Mouse (Mus musculus) spleen, embryonic (tissue): ENCODE results near the gene Alk.

Experiments used
- CTCF ChIA-PET: fragments of 350-600 bp; sonication (Branson Sonifier 250); formaldehyde crosslinking; loops from one replicate; lab custom pipeline; 2022; lab: Charles Lee

The Alk gene

DNA sequence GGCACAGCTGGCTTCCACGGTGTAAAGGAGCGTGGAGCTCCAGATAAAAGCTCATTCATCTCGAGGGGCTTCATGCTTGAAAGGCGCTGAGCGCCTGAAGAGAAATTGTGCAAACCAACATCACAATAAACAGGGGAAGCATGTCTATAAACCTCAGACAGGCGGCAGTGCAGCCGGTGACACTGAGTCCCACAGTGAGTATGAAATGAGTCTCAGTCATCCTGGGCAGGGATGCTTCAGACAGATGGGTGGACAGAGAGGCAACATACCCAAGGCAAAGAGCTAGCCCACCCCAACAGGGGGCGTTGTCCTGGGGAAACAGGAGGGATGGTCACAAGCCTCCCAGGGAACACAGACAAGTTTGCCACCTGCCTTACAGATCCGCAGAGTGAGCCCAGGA, 460.0 kb downstream of the Alk start:
- CTCF ChIA-PET = no interaction called here

DNA sequence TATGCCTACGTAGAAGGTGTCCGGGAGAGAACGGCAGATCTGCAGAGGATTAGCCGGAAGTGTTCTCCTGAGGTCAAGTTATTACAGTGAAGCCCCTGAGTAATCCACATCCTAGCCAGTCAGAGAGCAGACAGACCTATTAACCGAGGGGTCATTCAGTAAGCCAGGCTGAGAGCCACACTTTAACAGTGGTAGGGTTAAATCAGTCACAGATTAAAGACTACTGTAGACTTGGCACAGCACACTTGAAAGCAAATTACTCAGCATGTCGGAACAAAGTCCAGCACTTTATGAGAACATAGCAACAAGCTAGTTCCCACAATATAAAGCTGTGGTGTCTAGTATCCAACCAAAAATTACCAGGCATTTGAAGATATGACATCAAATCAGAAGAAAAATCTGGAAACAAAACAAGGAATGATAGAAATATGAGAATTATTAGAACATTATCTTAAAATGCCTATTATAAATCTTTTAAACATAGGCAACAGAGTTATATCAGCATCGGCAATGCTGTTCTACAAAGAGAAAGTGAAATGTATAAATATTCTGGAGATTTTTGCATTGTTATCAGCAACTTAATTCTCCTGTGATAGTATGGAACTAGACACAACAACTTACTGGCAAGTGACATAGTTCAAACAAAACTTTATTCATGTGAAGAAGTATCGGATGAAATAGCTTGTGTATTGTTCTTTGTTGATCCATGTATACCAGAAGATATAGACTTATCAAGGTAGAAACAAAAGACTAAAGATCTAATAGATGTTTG, 472.1 kb downstream of the Alk start:
- CTCF ChIA-PET = no interaction called here

DNA sequence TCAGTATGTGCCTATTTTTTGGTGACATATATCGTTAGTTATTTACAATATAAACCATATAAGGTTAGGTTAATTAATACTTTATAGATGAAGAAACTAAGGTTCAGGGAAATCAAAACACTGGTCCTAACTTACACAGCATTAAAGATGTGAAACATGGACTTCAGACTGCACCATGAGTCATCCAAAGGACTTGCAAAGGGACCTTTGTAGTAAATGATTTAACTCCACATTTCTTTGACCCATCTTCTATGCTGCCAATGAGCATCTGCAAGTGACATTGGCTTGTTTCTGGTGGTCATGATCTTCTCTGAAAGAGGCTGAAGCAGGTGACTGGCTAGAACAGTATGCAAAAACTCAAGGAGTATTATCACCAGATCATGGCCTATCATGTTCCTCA, 482.8 kb downstream of the Alk start:
- CTCF ChIA-PET = no interaction called here

DNA sequence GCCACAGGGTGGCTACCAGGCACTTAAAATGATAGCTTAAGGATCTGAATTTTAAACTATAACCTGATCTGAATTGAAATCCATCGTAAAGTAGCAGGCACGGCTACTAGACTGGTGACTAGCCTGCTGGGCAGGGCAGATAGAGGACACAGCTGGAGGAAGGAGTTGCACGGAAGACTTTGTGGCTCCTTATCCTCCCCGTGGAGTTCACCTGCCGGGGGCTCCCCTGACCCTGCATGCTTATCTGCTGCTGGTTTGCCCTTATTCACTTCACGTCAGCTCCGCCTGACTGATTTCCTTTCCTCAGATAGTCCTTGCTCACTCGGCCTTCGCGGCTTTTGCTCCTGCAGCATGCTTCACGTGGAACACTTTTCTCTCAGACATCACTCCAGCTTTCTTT, 484.1 kb downstream of the Alk start:
- CTCF ChIA-PET = no interaction called here

DNA sequence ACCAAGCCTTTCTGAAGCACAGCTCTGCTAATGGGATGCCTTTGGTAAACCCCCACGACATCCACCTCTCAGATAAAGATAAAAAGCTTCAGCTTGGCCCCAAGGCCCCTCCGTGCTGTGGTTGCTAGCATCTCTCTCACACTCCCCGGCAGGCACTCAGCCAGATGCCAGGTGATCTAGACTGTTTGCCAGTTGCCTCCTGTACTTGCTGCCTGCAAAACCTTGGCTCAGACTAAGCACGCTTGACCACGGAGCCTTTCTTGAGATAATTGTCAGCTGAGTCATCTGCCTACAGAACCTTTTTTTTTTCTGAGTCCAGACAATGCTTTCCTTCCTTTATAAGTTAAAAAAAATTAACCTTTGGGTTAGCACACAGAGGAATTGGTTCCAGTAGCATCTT, 486.1 kb downstream of the Alk start:
- CTCF ChIA-PET = no interaction called here

DNA sequence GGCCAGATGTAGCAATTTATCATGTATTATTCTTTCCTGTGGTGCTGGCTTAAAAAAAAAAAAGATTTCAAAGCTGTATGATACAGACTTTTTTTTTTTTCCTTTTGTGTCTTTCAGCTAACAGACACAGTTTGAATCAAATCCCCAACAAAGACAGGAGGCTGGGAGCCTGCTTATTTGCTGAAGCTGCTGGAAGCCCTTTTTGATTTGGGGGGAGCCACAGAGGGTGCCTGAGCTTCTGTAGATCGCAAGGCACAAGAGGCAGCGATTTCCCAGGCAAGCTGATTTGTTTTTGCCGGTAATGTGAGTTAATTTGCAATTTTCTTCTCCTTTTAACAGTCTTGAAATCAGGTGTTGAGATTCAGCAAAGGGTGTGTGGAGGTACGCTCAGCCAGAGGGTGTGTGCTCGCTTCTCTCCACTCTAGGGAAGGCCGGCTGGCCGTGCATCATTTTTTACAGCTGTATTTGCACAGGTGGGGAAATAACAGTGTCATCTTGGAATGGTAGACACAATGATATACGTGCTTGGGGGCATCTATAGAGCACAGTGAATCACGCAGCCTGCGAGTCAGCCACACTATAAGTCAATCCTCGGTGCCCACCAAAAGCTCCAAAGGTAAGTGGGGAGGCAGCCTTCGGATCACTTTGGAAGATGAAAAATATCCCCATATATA, 489.0 kb downstream of the Alk start:
- CTCF ChIA-PET = interaction anchor here (0.6 kb wide), 1 partner anchor 188 kb away, joined by 3 read pairs; no protein-coding TSS in a partner anchor

DNA sequence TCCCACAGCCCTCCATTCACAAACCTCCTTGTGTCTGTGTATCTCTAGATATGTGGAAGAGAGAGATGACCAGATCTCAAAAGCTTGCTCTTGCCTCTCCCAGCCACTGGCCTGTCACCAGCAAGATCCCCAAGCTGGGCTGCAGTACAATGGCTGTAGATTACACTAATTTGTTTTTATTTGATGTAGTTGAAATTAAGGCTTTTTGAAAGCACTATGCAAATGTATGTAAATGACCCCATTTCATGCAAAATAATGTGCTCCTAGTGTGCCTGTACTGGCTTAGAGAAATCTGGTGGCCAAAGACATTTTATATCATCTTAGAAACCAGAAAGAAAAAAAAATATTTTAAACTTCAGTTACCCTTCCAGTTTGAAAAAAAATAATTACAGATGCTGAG, 492.4 kb downstream of the Alk start:
- CTCF ChIA-PET = no interaction called here

DNA sequence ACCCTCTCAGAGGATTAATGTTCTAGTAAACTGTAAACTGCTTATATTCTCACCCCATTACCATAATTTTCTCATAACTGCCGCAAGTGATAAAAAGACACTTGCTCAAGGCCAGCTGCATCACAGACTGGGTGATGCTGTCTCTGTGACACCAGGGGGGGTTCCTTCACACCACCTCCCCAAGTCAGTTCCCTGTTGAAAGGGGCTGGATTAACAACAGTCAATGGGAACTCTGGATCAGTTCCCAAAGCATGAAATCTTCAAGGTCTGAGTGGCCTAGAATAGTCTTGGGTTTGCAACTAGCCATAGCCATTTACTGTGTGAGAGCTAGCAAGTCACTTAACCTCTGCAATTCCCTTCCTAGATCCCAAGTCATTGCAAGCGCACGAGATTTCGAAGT, 492.9 kb downstream of the Alk start:
- CTCF ChIA-PET = no interaction called here

DNA sequence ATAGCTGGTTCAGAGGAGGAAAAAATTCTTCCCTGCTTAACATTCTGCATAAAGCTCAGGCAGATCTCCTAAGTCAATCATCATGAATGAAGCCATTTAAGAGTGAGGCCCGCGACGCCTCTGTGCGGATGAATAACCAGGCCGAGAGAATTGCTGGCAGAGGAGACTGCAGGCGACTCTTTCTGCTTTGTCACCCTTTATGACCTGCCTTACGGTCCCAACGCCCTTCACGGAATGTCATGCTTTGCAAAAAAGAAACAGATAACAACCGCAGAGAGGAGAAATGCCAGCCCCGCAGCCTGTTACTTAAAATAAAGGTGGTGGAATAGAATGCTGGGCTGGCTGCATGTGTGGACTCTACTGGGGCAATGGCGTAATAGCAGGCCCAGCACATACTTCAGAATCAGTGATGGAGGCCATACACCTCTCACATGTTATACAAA, 517.1 kb downstream of the Alk start:
- CTCF ChIA-PET = no interaction called here

DNA sequence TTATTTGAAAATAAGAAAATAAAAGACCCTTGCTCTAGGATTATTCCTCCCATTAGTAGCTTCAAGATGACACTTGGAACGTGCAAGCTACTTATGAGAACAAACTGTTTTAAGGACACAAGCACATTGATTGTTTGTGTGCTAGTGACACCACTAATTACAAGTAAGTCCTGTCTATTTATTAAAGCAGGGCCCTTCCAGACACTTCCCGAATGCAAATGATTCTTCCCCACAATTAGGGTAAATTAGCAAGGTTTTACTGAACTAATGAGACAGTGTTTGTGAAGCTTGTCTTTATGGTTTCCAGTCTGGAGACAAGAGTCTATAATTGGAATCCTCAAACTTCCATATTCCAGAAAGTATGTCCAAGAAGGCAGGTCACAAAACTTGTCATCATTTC, 523.0 kb downstream of the Alk start:
- CTCF ChIA-PET = no interaction called here

DNA sequence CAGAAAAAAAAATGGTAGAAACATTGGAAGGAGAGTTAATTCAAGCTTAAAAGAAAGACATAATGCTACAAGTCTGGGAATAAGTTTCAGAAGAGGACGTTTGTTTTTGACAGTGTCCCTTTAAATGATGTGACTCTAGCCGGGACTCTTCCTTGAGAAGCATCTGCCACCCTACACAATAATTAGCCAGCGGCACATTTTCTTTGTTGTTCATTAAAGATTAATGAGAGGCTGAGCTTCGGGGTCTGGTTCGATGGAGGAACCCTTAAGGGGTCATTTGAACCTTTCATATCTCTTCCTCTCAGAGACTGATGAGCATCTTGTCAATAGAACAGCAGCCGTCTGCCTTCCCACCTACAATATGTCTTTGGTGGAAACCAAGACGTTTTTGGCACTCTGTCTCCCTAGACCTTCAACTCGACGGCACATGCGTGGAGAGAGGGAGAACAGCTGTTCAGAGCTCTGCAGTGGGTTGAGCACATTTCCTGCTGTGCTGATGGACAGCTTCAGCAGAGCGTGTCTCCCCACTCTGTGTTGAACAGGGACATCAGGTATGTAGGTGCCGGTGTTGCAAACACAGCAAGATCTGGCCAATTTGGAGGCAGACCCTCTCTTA, 528.0 kb downstream of the Alk start:
- CTCF ChIA-PET = no interaction called here

DNA sequence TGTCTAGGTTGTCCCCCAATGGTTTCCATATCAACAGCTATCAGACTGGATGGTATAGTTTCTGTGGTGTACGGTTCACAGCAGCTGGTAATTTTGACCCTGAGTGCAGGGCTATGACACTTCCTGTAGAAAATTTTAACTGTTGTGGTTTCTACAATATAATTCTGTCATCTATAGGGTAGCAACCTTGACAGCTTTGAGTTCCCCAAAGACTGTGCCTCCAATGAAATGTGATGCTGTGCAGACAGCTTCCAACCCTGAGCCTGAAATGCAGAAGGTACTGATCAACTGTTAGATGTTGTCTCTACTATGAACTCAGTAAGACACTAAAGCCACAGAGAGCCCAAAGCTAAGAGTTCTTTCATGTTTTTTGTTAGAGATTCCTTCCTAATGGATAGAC, 532.6 kb downstream of the Alk start:
- CTCF ChIA-PET = no interaction called here

DNA sequence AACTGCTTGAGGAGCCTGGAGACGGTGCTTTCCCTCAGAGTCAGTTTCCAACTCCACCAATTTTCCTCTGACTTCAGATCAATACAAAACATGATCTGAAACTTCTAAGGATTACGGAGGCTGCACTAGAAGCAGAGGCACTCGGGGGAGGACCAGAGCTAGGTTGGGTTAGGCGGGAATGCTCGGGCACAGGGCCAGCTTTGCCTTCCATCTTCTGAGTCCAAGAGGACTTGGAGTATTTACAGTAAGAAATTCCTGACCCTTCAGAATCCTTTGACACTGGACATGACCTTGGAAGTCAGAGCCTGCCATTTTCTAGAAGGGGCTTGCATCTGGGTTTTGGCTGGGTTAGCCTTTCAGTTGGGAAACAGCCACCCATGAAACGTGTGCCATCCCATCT, 536.3 kb downstream of the Alk start:
- CTCF ChIA-PET = no interaction called here

DNA sequence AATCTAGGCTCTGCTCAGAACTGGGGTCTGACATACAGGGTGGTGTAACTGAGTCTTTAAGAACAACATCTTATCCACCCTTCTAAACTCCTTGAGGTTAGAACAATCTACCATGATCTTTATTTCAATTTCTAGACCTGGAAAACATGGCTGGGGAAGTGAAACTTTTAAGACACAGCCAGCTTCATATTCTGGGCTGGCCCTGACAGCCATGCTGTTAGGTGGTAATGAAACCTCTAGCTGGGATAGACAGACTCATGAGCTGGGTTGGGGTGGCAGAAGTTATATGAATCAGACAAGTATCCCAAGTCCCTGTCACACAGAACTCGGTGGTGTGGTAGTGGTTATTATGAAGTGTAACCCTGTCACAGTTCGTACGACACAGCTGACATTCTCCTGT, 541.4 kb downstream of the Alk start:
- CTCF ChIA-PET = no interaction called here

DNA sequence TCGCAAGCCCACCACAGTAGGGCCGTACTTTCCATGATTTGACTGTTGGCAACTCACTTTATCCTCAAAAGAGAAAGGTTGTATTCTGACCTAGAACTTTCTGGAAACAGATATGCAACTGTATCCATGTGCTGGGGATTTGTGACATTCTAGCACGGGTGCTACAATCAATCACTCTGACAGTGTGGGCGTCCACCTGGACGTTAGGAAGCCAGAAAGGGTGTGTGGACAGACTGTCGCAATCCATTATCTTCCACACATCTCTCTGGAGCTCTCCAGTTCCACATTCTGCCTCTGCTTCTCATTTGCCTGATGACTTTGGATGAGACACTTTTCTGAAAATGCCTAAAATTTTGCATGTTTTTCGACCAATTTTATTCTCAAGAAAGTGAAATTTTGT, 545.1 kb downstream of the Alk start:
- CTCF ChIA-PET = no interaction called here

DNA sequence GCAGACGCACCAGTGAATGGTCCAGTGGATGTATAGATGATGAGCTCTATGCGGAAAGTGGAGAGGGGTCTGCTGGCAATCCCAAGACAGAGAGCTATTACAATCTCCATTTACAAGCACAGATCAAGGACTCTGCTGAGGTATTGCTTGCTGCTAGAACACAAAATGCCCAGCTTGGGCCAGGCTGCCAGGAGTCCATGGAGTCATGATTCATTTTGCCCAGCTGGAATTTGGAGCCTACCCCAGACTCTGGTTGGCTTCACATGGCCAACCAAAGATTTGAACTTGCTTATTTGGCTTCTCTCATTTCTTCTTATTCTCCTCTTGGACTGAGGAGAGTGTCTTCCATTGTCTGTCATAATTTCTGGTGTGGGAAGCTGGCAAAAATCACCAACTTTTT, 558.8 kb downstream of the Alk start:
- CTCF ChIA-PET = interaction anchor here (0.6 kb wide), 1 partner anchor 112 kb away, joined by 6 read pairs; no protein-coding TSS in a partner anchor

DNA sequence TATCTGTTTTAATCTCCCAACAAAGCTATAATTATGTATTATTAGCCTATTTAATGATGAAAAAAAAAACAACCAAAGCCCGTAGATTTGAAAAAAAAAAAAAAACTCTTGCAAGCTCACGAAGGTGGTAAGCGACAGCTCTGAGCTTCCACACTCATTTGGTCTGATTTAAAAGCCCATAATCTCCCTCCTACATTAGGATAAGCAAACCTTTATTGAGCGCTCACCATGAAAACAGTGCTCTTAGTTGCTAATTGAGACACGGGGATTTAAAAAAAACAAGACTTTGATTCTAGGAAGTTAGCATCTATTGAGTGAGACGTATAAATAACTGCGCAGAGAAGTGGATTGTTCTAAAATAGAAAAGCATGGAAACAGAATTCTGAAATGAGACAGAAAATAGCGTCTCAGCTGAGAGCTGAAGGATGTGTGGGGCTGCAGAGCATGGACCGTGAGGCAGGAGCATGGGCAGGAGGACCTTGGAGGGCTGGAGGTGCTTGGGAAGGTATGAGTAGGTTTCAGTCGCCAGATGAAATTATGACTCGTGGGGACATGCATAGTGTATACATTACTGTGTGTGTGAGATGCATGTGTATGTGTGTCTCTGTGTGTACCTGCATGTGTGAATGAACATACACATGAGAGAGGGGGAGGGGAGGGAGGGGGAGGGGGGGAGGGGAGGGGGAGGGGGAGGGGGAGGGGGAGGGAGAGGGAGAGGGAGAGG, 560.6 kb downstream of the Alk start:
- CTCF ChIA-PET = no interaction called here

DNA sequence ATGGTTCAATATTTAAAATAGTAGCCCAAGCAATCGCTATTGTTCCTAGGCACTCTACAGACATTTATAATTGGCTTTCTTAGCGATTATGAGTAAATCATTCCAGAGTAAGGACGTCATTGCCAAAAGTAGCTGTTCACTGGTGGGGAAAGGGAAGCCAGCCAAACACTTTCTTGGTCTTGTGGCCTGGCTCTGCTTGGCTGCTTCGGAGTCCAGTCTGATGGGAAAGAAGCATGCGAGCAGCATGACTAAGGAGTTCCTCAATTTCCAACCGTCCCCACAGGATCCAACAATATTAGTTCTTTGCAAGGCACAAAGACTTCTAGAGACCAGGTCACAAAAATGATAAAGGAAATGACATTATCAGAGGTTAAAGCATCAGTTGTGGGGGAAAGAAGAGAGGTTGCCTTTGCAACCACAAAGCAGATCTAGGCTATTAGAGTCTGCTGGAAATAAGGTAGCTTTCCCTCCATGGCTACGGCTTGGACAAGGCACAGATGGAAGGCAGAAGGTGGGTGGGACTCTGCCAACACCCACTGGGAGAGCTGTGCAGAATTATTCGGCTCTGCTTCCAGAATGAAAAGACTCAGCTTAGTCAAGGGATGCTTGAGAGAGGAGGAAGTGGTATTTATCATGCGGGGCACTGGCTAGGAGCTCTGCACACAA, 561.3 kb downstream of the Alk start:
- CTCF ChIA-PET = no interaction called here

DNA sequence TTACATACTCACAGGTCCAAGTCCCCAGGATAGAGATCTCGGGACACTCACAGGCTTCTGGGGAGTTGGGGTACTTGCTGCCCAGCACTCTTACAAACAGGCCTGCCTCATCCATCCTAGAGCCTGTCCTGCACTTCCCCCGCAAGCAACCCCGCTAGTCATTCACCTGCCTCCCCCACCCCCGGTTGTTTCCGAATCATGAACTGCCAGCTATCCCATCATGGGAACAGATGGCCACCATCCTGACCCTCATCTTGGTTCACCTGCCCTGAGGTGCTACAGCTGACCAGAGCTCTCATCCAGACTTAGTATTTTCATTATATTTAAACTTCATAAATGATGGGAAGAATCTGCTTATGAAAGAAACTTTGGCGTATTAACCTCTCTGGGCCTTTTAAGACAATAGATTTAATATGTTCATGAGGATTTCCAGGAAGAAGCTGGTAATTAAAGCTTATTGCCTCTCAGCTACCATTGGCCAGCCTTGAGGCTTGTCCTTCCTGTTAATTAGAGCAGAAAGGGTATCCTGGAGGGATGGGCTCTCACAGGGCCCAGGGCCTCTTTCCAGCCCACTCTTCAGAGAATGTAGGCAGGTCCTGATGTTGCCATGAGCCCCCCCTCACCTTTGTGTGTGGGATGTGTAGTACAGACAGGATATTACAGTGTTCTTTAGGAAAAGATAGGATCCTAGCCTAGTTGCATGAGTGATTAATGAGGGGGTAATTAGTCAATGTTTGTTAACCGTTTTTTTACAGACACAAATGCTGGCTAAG, 565.1 kb downstream of the Alk start:
- CTCF ChIA-PET = no interaction called here

DNA sequence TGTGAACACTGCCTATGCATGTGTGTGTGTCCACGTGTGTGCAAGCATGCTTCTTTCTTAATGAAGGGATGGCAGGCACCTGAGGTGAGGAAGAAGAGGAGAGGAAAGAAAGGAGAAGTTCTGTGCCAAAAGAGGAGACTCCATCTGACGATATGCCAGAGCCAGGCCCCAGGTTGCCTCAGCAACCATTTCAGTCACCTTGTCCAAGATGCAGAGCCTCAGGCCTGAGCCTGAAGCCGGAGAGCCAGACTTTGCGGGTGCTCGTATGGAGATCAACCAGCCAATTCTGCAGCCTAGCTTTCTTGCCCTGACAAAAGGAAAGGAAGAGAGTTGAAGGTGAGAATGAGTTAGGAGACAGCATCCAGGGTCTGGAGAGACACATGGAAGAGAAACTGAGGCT, 566.1 kb downstream of the Alk start:
- CTCF ChIA-PET = no interaction called here

DNA sequence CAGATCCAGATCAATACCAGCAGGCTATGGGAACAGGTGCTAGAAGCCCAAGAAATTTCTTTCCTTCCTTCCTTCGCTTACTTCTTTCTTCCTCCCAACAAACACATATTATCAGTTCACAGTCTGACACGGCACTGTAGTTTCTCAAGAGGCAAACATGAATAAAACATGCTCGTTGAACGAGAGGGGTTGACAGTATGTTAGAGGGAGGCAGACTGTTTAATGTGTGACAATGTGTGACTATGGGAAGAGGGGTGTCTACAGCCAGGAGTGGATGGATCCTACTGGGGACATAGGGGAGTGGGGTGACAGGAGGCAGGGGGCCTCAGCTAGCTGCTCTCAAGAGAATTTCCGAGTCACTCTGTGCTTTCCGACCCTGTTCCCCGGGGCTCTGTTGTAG, 573.8 kb downstream of the Alk start:
- CTCF ChIA-PET = no interaction called here
